ENCODE assay signal across 9 mouse cellular contexts in the genomic region with DNA sequence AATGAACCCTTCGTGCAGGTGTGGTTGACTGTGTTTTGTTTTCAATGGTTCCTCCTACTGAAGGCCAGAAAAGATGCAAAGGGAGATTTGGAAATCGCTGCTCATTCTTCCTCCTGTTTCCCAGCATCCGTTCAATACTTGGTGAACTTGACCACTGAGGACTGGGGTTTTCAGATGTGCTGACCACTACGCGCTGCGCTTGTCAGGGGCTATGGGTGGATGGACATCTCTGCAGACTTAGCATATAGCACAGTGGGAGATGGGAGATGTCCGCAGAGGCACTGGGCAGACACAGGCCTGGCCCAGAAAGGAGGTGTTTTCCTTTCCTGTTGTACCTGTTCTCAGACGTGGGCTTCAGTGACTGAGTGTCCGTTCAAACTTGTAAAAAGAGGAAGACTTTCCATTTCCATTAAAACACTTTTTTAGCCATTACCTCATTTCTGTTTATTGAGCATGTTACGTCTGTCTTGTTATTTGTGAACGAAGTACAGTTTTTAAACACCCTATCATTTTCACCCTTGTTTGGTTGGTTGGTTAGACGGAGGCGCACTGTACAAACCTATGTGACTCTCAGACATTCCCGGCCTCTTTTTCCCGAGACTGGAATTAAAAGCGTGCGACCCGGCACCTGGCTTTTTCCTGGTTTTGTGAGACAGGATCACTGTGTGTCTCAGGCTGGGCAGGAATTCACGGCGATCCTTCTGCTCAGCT. TPM values are rescaled to one million over a fixed set of nuclear protein-coding genes. Genes with fewer than 3 reads are reported as not detected.
DNase-seq lines count a peak whose midpoint lies in the region; ATAC-seq and TF ChIP-seq lines count a peak whose summit lies in the region.
"Had no signal": no experiment of that assay in that cellular context is flagged by ENCODE, and none has a peak within 500 bp of the region (broad histone marks: within the 10 kb centered on the region; RNA-seq: fewer than 3 reads in every experiment).

No protein-coding gene starts in this region.

- H3K27ac ChIP-seq in heart, embryonic 16.5 days (ENCODE audit: low read length), result peak overlapping the region; percentile 85
- H3K27ac ChIP-seq in macrophage, result peak overlapping the region; percentile 73

- H3K79me2 ChIP-seq in macrophage (ENCODE audit: inconsistent target), result no peaks in the 10 kb centered on the region; the same call in 1 of the 2 replicates

- ATAC-seq in frontal cortex, adult (ENCODE audit: low TSS enrichment), result peak; percentile 41
- peak; percentile 41; the same call in 1 of the 2 replicates for ATAC-seq in G1E (ENCODE audit: extremely low read depth, insufficient number of reproducible peaks, low FRiP score, poor library complexity, severe bottlenecking)
- ATAC-seq in heart, embryonic 16.5 days (replicated peaks; ENCODE audit: extremely low read depth, insufficient read depth, low FRiP score), result peak; percentile 52

- WGBS in heart, embryonic 16.5 days, result 30% methylated on average over 20 of the region's 20 CpGs
- 28% methylated on average over 20 of the region's 20 CpGs for WGBS in macrophage (ENCODE audit: missing documents)

- H3K27me3 ChIP-seq in G1E (ENCODE audit: insufficient read depth, low read length), result no peaks in the 10 kb centered on the region
- H3K27me3 ChIP-seq in heart, embryonic 16.5 days (ENCODE audit: control insufficient read depth, insufficient read depth, low read length), result no peaks in the 10 kb centered on the region

- no peak for DNase-seq in frontal cortex, postnatal 10 days (ENCODE audit: low spot score in 2 of 2)
- DNase-seq in G1E (ENCODE audit: low spot score), result no peak
- DNase-seq in yolk sac, embryonic 10.5 days (ENCODE audit: low spot score), result no peak
- DNase-seq in right cerebral cortex, postnatal 25 days, result no peak
- no peak for DNase-seq in cerebellum, adult 9-11 months

- peak overlapping the region; percentile 79 for H3K4me3 ChIP-seq in G1E (ENCODE audit: low read depth, low read length)
- H3K4me3 ChIP-seq in heart, embryonic 16.5 days (ENCODE audit: low read length), result peak overlapping the region; percentile 86
- H3K4me3 ChIP-seq in macrophage (ENCODE audit: inconsistent target), result peak overlapping the region; percentile 91

- H3K4me2 ChIP-seq in heart, embryonic 16.5 days (ENCODE audit: low read depth, low read length), result peak overlapping the region; percentile 68

- TF ChIP-seq CTCF in G1E (IDR thresholded peaks at IDR 0.05; ENCODE audit: low read depth, low read length), result no peak

- no peaks in the 10 kb centered on the region for H3K9me3 ChIP-seq in G1E (replicated peaks)
- no peaks in the 10 kb centered on the region for H3K9me3 ChIP-seq in heart, embryonic 16.5 days (replicated peaks; ENCODE audit: control insufficient read depth, low read length)

- H3K36me3 ChIP-seq in G1E (replicated peaks) (peaks cover 51% of the 10 kb centered on the region), macrophage (ENCODE audit: inconsistent target) (no peaks in the 10 kb centered on the region)
- H3K36me3 ChIP-seq in heart, embryonic 16.5 days (ENCODE audit: control insufficient read depth, insufficient read depth), result peaks cover 4% of the 10 kb centered on the region; the same call in 1 of the 2 replicates

- H3K4me1 ChIP-seq in G1E (ENCODE audit: insufficient read depth, low read depth, low read length), result peaks cover 24% of the 10 kb centered on the region
- peaks cover 9% of the 10 kb centered on the region for H3K4me1 ChIP-seq in heart, embryonic 16.5 days (ENCODE audit: control insufficient read depth, insufficient read depth, low read length)

- H3K9ac ChIP-seq in heart, embryonic 16.5 days (ENCODE audit: low read length), result peak overlapping the region; percentile 83

RNA-seq across cellular contexts. Expression of gene Mtg2, which starts 0.5 kb away (rescaled TPM):
- total RNA-seq in G1E (2014; fragmentation: Nextera tagmentation) (11.0 and 12.3 TPM in 2 replicates), G1E (2017) (21.7 and 24.8 TPM in 2 replicates)
- polyA plus RNA-seq in G1E (2012) (12.9 and 14.8 TPM in 2 replicates), macrophage (2018) (3.7 to 10.9 TPM (median 9.9 TPM) in 3 replicates)
- polyA plus RNA-seq in heart, embryonic 16.5 days (2015; fragmentation: Nextera tagmentation; extraction: Ambion mirVana), result 30.2 and 30.8 TPM in 2 replicates
- 10 to 100 TPM in 22 of 26 experiments, 1 to 10 TPM in 4; 6.4 to 51.4 (median 22.7) TPM for total RNA-seq in macrophage (2018; cell fraction: chromatin; rRNA removed)
- total RNA-seq in macrophage (2018; cell fraction: cytosol; rRNA removed), result 10 to 100 TPM in 8 of 26 experiments, 1 to 10 TPM in 18; 4.2 to 12.7 (median 8.8) TPM
- 10 to 100 TPM in 17 of 26 experiments, 1 to 10 TPM in 9; 4.5 to 32.6 (median 13.0) TPM for total RNA-seq in macrophage (2018; cell fraction: nucleus; rRNA removed)

RNA-seq across cellular contexts. Expression of gene Ss18l1, which starts 27.6 kb away (rescaled TPM):
- total RNA-seq in G1E (2014; fragmentation: Nextera tagmentation) (3.7 and 4.3 TPM in 2 replicates), G1E (2017) (3.9 and 4.2 TPM in 2 replicates)
- polyA plus RNA-seq in G1E (2012) (2.4 and 2.5 TPM in 2 replicates), macrophage (2018) (2.0 to 3.1 TPM (median 2.5 TPM) in 3 replicates)
- 3.2 and 3.5 TPM in 2 replicates for polyA plus RNA-seq in heart, embryonic 16.5 days (2015; fragmentation: Nextera tagmentation; extraction: Ambion mirVana)
- 10 to 100 TPM in 11 of 26 experiments, 1 to 10 TPM in 15; 1.5 to 17.5 (median 9.6) TPM for total RNA-seq in macrophage (2018; cell fraction: chromatin; rRNA removed)
- total RNA-seq in macrophage (2018; cell fraction: cytosol; rRNA removed), result 1 to 10 TPM in 25 of 26 experiments, under 1 TPM in 1; 0.90 to 3.8 (median 2.9) TPM
- total RNA-seq in macrophage (2018; cell fraction: nucleus; rRNA removed), result 10 to 100 TPM in 4 of 26 experiments, 1 to 10 TPM in 22; 1.7 to 11.7 (median 6.9) TPM

RNA-seq across cellular contexts. Expression of gene Psma7, which starts 27.7 kb away (rescaled TPM):
- 144 and 148 TPM in 2 replicates for total RNA-seq in G1E (2014; fragmentation: Nextera tagmentation)
- 305 TPM in 2 replicates for total RNA-seq in G1E (2017)
- polyA plus RNA-seq in G1E (2012), result 81.2 and 94.1 TPM in 2 replicates
- polyA plus RNA-seq in heart, embryonic 16.5 days (2015; fragmentation: Nextera tagmentation; extraction: Ambion mirVana), result 389 and 421 TPM in 2 replicates
- 100 to 1,000 TPM in 12 of 26 experiments, 10 to 100 TPM in 14; 15.7 to 175 (median 99.5) TPM for total RNA-seq in macrophage (2018; cell fraction: chromatin; rRNA removed)
- total RNA-seq in macrophage (2018; cell fraction: cytosol; rRNA removed), result 100 to 1,000 TPM; 118 to 262 (median 199) TPM
- total RNA-seq in macrophage (2018; cell fraction: nucleus; rRNA removed), result 100 to 1,000 TPM in 5 of 26 experiments, 10 to 100 TPM in 21; 19.8 to 135 (median 74.6) TPM
- polyA plus RNA-seq in macrophage (2018), result 143 to 206 TPM (median 153 TPM) in 3 replicates

RNA-seq across cellular contexts. Expression of gene Hrh3, which starts 34.4 kb away (rescaled TPM):
- total RNA-seq in G1E (2014; fragmentation: Nextera tagmentation), result not detected in 2 replicates
- 0.11 TPM in 1 of 2 replicates, not detected in the other for total RNA-seq in G1E (2017)
- polyA plus RNA-seq in G1E (2012), result not detected in 2 replicates
- 0.20 TPM in 1 of 2 replicates, not detected in the other for polyA plus RNA-seq in heart, embryonic 16.5 days (2015; fragmentation: Nextera tagmentation; extraction: Ambion mirVana)
- not detected for total RNA-seq in macrophage (2018; cell fraction: chromatin; rRNA removed)
- not detected for total RNA-seq in macrophage (2018; cell fraction: cytosol; rRNA removed)
- not detected for total RNA-seq in macrophage (2018; cell fraction: nucleus; rRNA removed)
- not detected in 3 replicates for polyA plus RNA-seq in macrophage (2018)
- total RNA-seq: gastrocnemius, postnatal 36 days had no signal

RNA-seq across cellular contexts. Expression of gene Lsm14b, which starts 45.1 kb away (rescaled TPM):
- 19.9 and 27.5 TPM in 2 replicates for total RNA-seq in G1E (2014; fragmentation: Nextera tagmentation)
- total RNA-seq in G1E (2017), result 39.2 and 41.1 TPM in 2 replicates
- 44.4 and 57.6 TPM in 2 replicates for polyA plus RNA-seq in G1E (2012)
- polyA plus RNA-seq in heart, embryonic 16.5 days (2015; fragmentation: Nextera tagmentation; extraction: Ambion mirVana), result 4.5 and 6.7 TPM in 2 replicates
- 10 to 100 TPM in 15 of 26 experiments, 1 to 10 TPM in 11; 4.2 to 22.7 (median 11.6) TPM for total RNA-seq in macrophage (2018; cell fraction: chromatin; rRNA removed)
- 10 to 100 TPM; 12.1 to 21.9 (median 16.2) TPM for total RNA-seq in macrophage (2018; cell fraction: cytosol; rRNA removed)
- 10 to 100 TPM in 18 of 26 experiments, 1 to 10 TPM in 8; 7.4 to 23.0 (median 12.9) TPM for total RNA-seq in macrophage (2018; cell fraction: nucleus; rRNA removed)
- polyA plus RNA-seq in macrophage (2018), result 13.6 to 45.7 TPM (median 15.5 TPM) in 3 replicates
